Mouse (Mus musculus) forebrain, postnatal 0 days (tissue): Measurements from ENCODE around the gene Fnbp1. TPM values are rescaled to one million over a fixed set of nuclear protein-coding genes. Genes with fewer than 3 reads are reported as not detected.
A peak's percentile ranks its signal among the peaks of the same experiment; 100 is the strongest.

Experiments
- ATAC-seq: fragments of 200-750 bp; cut with Nextera tagmentation; 2 replicates; pipeline ENCODE4 v1.8.0; 2017; ENCODE audit warnings: mild to moderate bottlenecking, moderate library complexity
- DNase-seq: peaks from one replicate; pipeline ENCODE4 v3.0.0-alpha.2; 2015
- H3K27ac ChIP-seq: fragments of 300-500 bp; sonication (generic); 2 replicates; pipeline ENCODE4 v1.5.1; 2014; ENCODE audit warnings: low read depth, mild to moderate bottlenecking, antibody characterized with exemption, low read length, moderate library complexity, mixed read lengths
- H3K27me3 ChIP-seq: fragments of 300-500 bp; sonication (generic); 2 replicates; pipeline ENCODE4 v1.6.1; 2014; ENCODE audit warnings: mild to moderate bottlenecking, low read length, mixed read lengths; ENCODE audit not compliant: insufficient read depth
- H3K36me3 ChIP-seq: fragments of 300-500 bp; sonication (generic); 2 replicates; pipeline ENCODE4 v1.6.1; 2014; ENCODE audit warnings: mild to moderate bottlenecking, moderate library complexity; ENCODE audit not compliant: insufficient read depth
- H3K4me1 ChIP-seq: fragments of 300-500 bp; sonication (generic); 2 replicates; pipeline ENCODE4 v1.6.1; 2014; ENCODE audit warnings: antibody characterized with exemption; ENCODE audit not compliant: insufficient read depth
- H3K4me2 ChIP-seq: fragments of 300-500 bp; sonication (generic); 2 replicates; pipeline ENCODE4 v1.6.1; 2014; ENCODE audit warnings: low read depth, mild to moderate bottlenecking, moderate library complexity
- H3K4me3 ChIP-seq: fragments of 300-500 bp; sonication (generic); 2 replicates; pipeline ENCODE4 v1.5.1; 2014; ENCODE audit warnings: low read depth, low read length, mixed read lengths
- H3K9ac ChIP-seq: fragments of 300-500 bp; sonication (generic); 2 replicates; pipeline ENCODE4 v1.6.1; 2014; ENCODE audit warnings: mild to moderate bottlenecking
- H3K9me3 ChIP-seq: fragments of 300-500 bp; sonication (generic); 2 replicates; pipeline ENCODE4 v1.6.1; 2016; ENCODE audit warnings: low read length
- CTCF ChIP-seq: sonication (generic); IDR thresholded peaks from 2 replicates; pipeline ENCODE4 v1.5.1; 2016; ENCODE audit warnings: antibody characterized with exemption, control low read depth, low read depth
- WGBS: fragments of 180-500 bp; shearing (Covaris S2); extraction: QIAGEN DNeasy Blood & Tissue Kit; methylation state at CpG from one replicate; pipeline ENCODE4 v1.1.7; 2014; 5-methylcytosine and 5-hydroxymethylcytosine counted together
- polyA plus RNA-seq: library from polyadenylated mRNA; unstranded; fragments of >200 nt; fragmentation: Nextera tagmentation; extraction: Ambion mirVana; gene quantifications from 2 replicates; pipeline ENCODE4 v1.2.1, GENCODE M21; 2015
- total RNA-seq: library from RNA; depleted of rRNA; stranded (reverse); fragments of >200 nt; gene quantifications from 2 replicates; pipeline ENCODE4 v1.2.3, GENCODE M21; 2014

The Fnbp1 gene
- total and polyA plus RNA-seq, 2 experiments from 2014 or later = 13.3 to 20.1 TPM

GRCm38 (mm10) chr2:31069114-31069445 is 72.7 kb downstream of the Fnbp1 start:
- no peak for TF ChIP-seq CTCF
- Histone ChIP-seq H3K27me3 (no peaks in the 10 kb centered on the region), H3K4me1 (no peaks in the 10 kb centered on the region; the same call in 1 of the 2 replicates), H3K4me3 (no peak overlapping the region), H3K36me3 (0 out of 2 replicates have a peak, but pooled peaks cover 3% of the 10 kb centered on the region), H3K27ac (peak overlapping the region; percentile 51), H3K9me3 (no peaks in the 10 kb centered on the region), H3K9ac (no peak overlapping the region), H3K4me2 (no peak overlapping the region)
- no peak for DNase-seq
- no peak for ATAC-seq
- WGBS = 73% methylated on average over 4 of the region's 4 CpGs

DNA sequence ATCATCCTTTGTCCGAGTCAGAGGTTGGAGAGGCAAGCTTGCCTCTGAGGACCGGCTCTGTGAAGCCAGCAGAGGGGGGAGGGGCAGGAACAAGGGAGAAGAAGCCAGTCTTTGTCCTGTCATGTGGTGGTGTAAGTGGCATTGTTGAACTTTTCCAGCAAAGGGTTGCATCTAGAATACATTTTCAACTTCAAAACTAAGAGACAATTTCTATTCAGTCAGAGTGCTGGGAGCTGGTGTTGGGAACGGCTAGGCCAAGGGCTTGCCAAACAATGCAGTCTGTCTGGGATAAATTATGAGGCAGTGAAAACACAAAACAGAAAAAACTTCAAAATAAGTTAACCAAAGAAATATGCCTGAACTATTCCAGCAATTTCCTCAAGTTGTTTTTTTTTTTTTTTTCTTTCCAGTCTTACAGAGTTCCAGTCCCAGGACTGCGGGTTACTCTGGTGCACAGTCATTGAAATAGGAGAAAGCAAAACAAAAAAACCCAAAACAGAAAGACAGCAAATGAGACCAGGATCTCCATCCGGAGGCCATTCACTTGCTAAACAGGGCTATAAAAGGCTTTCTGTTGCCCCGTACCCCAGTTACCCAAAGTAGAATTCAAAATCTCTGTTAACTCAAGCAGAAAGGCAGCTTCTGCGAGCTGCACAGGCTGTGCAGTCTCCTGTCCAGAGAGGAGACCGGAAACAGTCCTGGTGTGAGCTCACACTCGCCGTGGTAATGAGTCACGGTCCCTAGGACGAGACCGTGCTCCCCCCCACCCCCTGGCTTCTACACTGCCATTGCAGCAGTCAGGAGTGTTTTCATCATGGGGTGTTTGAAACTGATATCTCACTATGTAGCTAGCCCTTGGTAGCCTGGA is 73.3 kb downstream of the Fnbp1 start:
- Histone ChIP-seq H3K9me3 (no peaks in the 10 kb centered on the region), H3K4me1 (no peaks in the 10 kb centered on the region; the same call in 1 of the 2 replicates), H3K27me3 (no peaks in the 10 kb centered on the region), H3K36me3 (0 out of 2 replicates have a peak, but pooled peaks cover 3% of the 10 kb centered on the region), H3K4me2 (no peak overlapping the region), H3K4me3 (no peak overlapping the region), H3K27ac (peak overlapping the region; percentile 51), H3K9ac (no peak overlapping the region)
- DNase-seq = peak; percentile 43
- TF ChIP-seq CTCF = no peak
- WGBS = 9% methylated on average over 13 of the region's 13 CpGs
- ATAC-seq = peak; percentile 88

GRCm38 (mm10) chr2:31067696-31068245 is 74.0 kb downstream of the Fnbp1 start:
- Histone ChIP-seq H3K9ac (no peak overlapping the region), H3K4me3 (no peak overlapping the region), H3K36me3 (no peaks in the 10 kb centered on the region), H3K27ac (peak overlapping the region; percentile 40; the same call in 1 of the 2 replicates), H3K9me3 (no peaks in the 10 kb centered on the region), H3K4me2 (no peak overlapping the region), H3K27me3 (no peaks in the 10 kb centered on the region), H3K4me1 (no peaks in the 10 kb centered on the region; the same call in 1 of the 2 replicates)
- DNase-seq (no peak), ATAC-seq (0 out of 2 replicates have a peak, but pooled peaks have one; percentile 8)
- WGBS = 41% methylated on average over 7 of the region's 7 CpGs
- TF ChIP-seq CTCF = no peak

DNA sequence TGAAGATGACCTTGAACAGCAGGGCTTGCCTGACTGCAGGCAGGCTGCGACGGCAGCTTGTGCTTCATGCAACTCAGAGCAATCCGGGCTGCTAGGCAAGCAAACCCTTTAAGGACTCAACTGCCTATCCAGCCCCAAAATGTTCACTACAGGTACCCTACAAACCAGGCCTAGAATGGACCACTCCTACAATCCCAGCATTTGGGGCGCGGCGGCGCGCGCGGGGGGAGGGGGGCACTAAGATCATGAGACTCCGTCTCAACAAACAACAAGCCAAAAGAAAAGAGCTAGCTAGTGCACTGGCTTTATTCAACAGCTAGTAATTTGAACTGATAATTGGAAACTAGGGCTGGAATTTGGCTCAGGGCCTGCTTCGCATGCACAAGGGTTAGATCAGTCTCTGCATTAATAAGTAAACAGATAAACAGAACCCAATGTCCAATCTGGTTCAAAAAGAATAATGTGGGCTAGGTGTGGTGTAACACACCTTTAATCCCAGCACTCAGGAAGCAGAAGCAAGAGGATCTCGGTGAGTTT is 74.7 kb downstream of the Fnbp1 start:
- H3K4me2 ChIP-seq = no peak overlapping the region
- 57% methylated on average over 13 of the region's 13 CpGs for WGBS
- ATAC-seq = no peak
- H3K36me3 ChIP-seq = no peaks in the 10 kb centered on the region
- DNase-seq = no peak
- H3K9me3 ChIP-seq = no peaks in the 10 kb centered on the region
- H3K4me1 ChIP-seq = no peaks in the 10 kb centered on the region; the same call in 1 of the 2 replicates
- H3K9ac ChIP-seq = no peak overlapping the region
- H3K27ac ChIP-seq = 0 out of 2 replicates have a peak overlapping the region, but pooled peaks have one; percentile 5
- TF ChIP-seq CTCF = no peak
- no peaks in the 10 kb centered on the region for H3K27me3 ChIP-seq
- no peak overlapping the region for H3K4me3 ChIP-seq

GRCm38 (mm10) chr2:31066019-31066789 is 75.6 kb downstream of the Fnbp1 start:
- H3K27ac ChIP-seq = 0 out of 2 replicates have a peak overlapping the region, but pooled peaks have one; percentile 5
- no peaks in the 10 kb centered on the region; the same call in 1 of the 2 replicates for H3K4me1 ChIP-seq
- WGBS = 69% methylated on average over 11 of the region's 11 CpGs
- ATAC-seq (no peak), DNase-seq (no peak)
- no peak overlapping the region for H3K4me2 ChIP-seq
- H3K4me3 ChIP-seq = no peak overlapping the region
- no peak for TF ChIP-seq CTCF
- H3K27me3 ChIP-seq = no peaks in the 10 kb centered on the region
- no peaks in the 10 kb centered on the region for H3K9me3 ChIP-seq
- H3K36me3 ChIP-seq = no peaks in the 10 kb centered on the region
- H3K9ac ChIP-seq = no peak overlapping the region

DNA sequence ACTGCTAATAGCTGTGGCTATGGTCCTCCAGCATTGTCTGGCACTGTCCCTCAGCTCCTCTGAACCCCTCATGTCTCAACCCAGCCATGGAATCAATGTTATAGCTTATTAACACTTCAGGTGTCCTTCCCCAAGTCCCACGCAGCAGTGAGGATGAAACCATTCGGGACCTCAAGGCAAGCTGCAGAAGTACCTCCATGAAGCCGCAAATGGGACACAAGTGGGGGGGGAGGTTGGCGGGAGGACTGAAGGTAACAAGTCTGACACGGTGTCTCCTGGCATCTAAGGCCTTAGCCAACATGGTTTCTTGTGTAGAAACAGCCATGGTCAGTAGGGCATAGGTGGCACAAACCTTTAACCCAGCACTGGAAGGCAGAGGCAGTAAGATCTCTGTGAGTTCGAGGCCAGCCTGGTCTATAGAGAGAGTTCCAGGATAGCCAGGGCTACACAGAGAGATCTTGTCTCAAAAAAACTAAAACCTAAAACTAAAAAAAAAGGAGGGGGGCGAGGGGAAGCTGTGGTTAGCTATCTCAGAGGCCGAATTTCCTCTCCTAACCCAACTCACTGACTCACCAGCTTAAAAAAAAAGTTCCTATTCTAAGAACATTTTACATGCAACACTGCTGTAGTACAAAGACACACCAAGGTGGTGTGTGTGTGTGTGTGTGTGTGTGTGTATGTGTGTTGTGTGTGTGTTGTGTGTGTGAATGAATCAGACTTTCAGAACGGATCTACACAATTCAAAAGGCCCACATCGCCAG is 79.8 kb downstream of the Fnbp1 start:
- no peak overlapping the region for H3K9ac ChIP-seq
- H3K9me3 ChIP-seq = no peaks in the 10 kb centered on the region
- ATAC-seq (no peak), DNase-seq (no peak)
- no peak for TF ChIP-seq CTCF
- no peak overlapping the region for H3K27ac ChIP-seq
- H3K36me3 ChIP-seq = peaks cover 16% of the 10 kb centered on the region
- H3K27me3 ChIP-seq = no peaks in the 10 kb centered on the region
- H3K4me3 ChIP-seq = no peak overlapping the region
- no peaks in the 10 kb centered on the region for H3K4me1 ChIP-seq
- no peak overlapping the region for H3K4me2 ChIP-seq
- 94% methylated on average over 10 of the region's 10 CpGs for WGBS
